Mouse (Mus musculus): ENCODE measurements at regions not wholly inside any gene's neighbourhood (a gene's known extent, or its start where the extent isn't known, plus 50 kb on each side); places are given as distances from the start of the nearest gene placed in this dataset.

DNA sequence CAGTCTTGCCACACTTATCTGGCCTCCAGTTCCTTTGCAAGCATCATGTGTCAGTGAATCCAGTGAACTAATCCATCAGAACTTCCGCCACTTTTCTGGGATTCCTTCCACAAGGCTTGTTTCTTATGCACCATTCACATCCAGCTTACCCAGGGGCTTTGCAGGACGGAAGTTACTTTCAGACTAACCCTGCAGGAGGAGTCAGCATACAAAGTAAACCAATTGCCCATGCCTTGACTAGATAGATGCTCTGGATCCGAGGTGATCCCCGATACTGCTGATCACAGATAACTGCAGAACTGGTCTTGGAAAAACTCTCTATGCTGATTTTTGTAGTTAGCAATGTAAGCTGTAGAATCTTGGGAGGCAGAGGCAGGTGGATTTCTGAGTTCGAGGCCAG is 252.6 kb upstream of the Kcnh8 start:
- TF ChIP-seq POLR2A (IDR thresholded peaks at IDR 0.05; ENCODE audit: low read depth, low read length), result no peak
- TF ChIP-seq CTCF (IDR thresholded peaks at IDR 0.05; ENCODE audit: extremely low read depth, insufficient read depth, insufficient read length, insufficient replicate concordance), result no peak
